Mouse (Mus musculus) liver, postnatal 0 days (tissue): Measurements from ENCODE around the gene Phgdh.

ENCODE experiments used
- CTCF ChIP-seq: sonication (generic); IDR thresholded peaks from 2 replicates; pipeline ENCODE4 v1.5.1; 2016; ENCODE audit warnings: antibody characterized with exemption, low read depth
- EP300 ChIP-seq: IDR thresholded peaks from 2 replicates; pipeline ENCODE4 v1.6.1; 2016; ENCODE audit warnings: antibody characterized with exemption, low read depth, mild to moderate bottlenecking

DNA sequence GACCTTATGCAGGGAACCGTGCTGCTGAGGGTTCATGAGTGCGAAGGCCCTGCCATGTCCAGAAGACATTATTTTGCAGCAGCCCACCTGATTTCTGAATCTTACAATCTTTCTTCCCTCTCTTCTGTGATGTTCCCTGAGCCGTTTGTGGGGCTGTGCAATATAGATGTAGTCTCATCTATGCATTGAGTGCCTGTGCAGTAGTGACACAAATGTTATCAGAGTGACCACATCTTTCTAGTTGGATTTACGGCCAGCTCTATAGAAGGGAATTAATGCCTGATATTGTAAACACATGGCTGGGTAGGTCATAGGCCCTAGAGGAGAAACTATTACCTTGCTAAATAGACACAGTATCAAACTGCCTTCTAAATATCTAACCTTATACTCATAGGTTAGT, 39.5 kb downstream of the Phgdh start:
- TF ChIP-seq CTCF: no peak
- no peak for TF ChIP-seq EP300
